Mouse (Mus musculus): ENCODE measurements around the gene Tmcc3. TPM values are rescaled to one million over a fixed set of nuclear protein-coding genes. Genes with fewer than 3 reads are reported as not detected.

Tmcc3 gene
- 6.1 TPM for polyA plus RNA-seq (2015; fragmentation: Illumina TruSeq; extraction: RNeasy Lipid Tissue Mini Kit (QIAGEN cat#74804); ENCODE audit: insufficient read depth, low read depth, low replicate concordance)

DNA sequence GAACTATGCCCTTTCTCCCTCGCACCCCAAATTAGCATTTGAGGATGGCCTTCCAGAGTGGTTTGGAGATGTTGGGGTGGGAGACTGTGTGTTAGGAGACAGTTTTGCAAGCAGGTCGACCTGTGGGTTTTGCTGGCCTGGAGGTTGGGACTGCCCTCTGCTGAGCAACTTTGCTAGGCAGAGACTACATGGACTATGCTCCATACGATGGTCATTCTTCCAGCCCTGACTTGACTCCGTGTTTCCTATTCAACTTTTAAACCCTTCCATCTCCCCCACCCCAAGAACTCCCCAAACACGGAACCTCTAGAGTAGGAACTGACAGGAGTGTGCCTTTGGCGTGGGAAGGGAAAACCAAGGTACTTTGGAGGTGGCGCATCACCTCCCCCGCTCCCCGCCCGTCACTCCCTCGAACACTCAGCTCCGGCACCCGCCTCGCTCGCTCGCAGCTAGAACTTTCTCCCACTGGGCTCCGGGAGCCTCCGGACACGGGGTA, at the start of gene Tmcc3:
Gene Tmcc3 (plus strand): TSS at position 439 of the 496 bp plus-strand sequence.

DNA sequence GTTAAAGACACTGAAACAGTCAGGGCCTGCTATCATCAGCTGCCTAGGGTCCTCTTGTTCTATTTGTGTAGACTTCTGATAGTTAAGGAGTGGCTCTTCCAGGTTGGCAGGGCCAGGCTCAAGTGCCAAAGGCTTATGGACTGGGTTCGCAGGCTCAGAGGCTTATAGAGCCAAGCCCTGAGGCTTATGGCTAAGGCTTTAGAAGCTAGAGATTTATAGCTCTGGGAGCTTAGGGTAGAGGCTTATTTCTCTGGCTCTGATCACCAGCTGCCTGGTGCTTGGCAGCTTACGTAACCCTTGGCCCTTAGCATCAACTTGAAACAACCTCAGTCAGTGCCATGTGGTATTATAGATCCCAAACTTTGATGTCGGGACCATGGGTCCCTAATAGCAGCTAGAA, 13.3 kb upstream of the Tmcc3 start, which contains the start of gene Gm4792:
Gene Gm4792 (minus strand): TSS at position 233 of the 400 bp plus-strand sequence.

Other genes starting within 250 kb of the Tmcc3 start
- gene Nr2c1, start 163.9 kb upstream of the Tmcc3 start, polyA plus RNA-seq (2015; fragmentation: Illumina TruSeq; extraction: RNeasy Lipid Tissue Mini Kit (QIAGEN cat#74804); ENCODE audit: insufficient read depth, low read depth, low replicate concordance) = 1.7 TPM
- 40.7 TPM for gene Ndufa12, start 113.2 kb upstream of the Tmcc3 start, polyA plus RNA-seq (2015; fragmentation: Illumina TruSeq; extraction: RNeasy Lipid Tissue Mini Kit (QIAGEN cat#74804); ENCODE audit: insufficient read depth, low read depth, low replicate concordance)
- gene Gm4792, start 13.2 kb upstream of the Tmcc3 start, polyA plus RNA-seq (2015; fragmentation: Illumina TruSeq; extraction: RNeasy Lipid Tissue Mini Kit (QIAGEN cat#74804); ENCODE audit: insufficient read depth, low read depth, low replicate concordance) = not detected

Data from pancreas, adult 10 weeks (tissue).